Mouse (Mus musculus) large intestine, adult 2 months (tissue): ENCODE results near the gene 4930519G04Rik. TPM values are rescaled to one million over a fixed set of nuclear protein-coding genes. Genes with fewer than 3 reads are reported as not detected.

ENCODE experiments used
- polyA plus RNA-seq: library from polyadenylated mRNA; depleted of rRNA; stranded (reverse); fragments of >200 nt; gene quantifications from 2 replicates; pipeline ENCODE4 v1.2.3, GENCODE M21; 2012; rRNA removed

Gene 4930519G04Rik
- polyA plus RNA-seq, 1 experiment: not detected

Other genes starting within 250 kb of the 4930519G04Rik start
- gene Trpv4, start 195.2 kb upstream of the 4930519G04Rik start, polyA plus RNA-seq: 2.2 and 2.8 TPM in 2 replicates
- 169 and 205 TPM in 2 replicates for gene Gltp, start 162.7 kb upstream of the 4930519G04Rik start, polyA plus RNA-seq
- 6.5 and 9.4 TPM in 2 replicates for gene Tchp, start 145.9 kb upstream of the 4930519G04Rik start, polyA plus RNA-seq
- 98.4 and 131 TPM in 2 replicates for gene Ankrd13a, start 79.0 kb upstream of the 4930519G04Rik start, polyA plus RNA-seq
- gene Git2, start 78.1 kb upstream of the 4930519G04Rik start, polyA plus RNA-seq: 23.1 and 29.7 TPM in 2 replicates
- 14.6 and 17.6 TPM in 2 replicates for gene 1500011B03Rik, start 30.2 kb upstream of the 4930519G04Rik start, polyA plus RNA-seq
- not detected in 2 replicates for gene Gm9936, start 5.0 kb downstream of the 4930519G04Rik start, polyA plus RNA-seq
- gene Oasl2, start 43.3 kb downstream of the 4930519G04Rik start, polyA plus RNA-seq: 20.7 and 47.4 TPM in 2 replicates
- gene Oasl1, start 69.6 kb downstream of the 4930519G04Rik start, polyA plus RNA-seq: 59.3 and 95.6 TPM in 2 replicates
- 13.7 and 19.4 TPM in 2 replicates for gene 2210016L21Rik, start 88.5 kb downstream of the 4930519G04Rik start, polyA plus RNA-seq
- 12.3 and 13.6 TPM in 2 replicates for gene Hnf1a, start 117.4 kb downstream of the 4930519G04Rik start, polyA plus RNA-seq
- 71.4 and 79.1 TPM in 2 replicates for gene Sppl3, start 157.5 kb downstream of the 4930519G04Rik start, polyA plus RNA-seq
- 0.23 and 0.32 TPM in 2 replicates for gene Gm10401, start 244.6 kb downstream of the 4930519G04Rik start, polyA plus RNA-seq